Mouse (Mus musculus) intestine, embryonic 15.5 days (tissue): Measurements from ENCODE around the gene Tent4a. TPM values are rescaled to one million over a fixed set of nuclear protein-coding genes. Genes with fewer than 3 reads are reported as not detected.

ENCODE experiments used
- ATAC-seq: fragments of 200-750 bp; cut with Nextera tagmentation; 2 replicates; pipeline ENCODE4 v1.8.0; 2017; ENCODE audit warnings: moderate TSS enrichment, moderate library complexity
- H3K27ac ChIP-seq: fragments of 300-500 bp; sonication (generic); 2 replicates; pipeline ENCODE4 v1.5.1; 2015; ENCODE audit warnings: mild to moderate bottlenecking, inconsistent platforms
- H3K27me3 ChIP-seq: fragments of 300-500 bp; sonication (generic); replicated peaks from 2 replicates; pipeline ENCODE4 v1.6.1; 2015; ENCODE audit warnings: inconsistent platforms
- H3K36me3 ChIP-seq: fragments of 300-500 bp; sonication (generic); 2 replicates; pipeline ENCODE4 v1.6.1; 2015; ENCODE audit warnings: inconsistent platforms
- H3K4me1 ChIP-seq: fragments of 300-500 bp; sonication (generic); replicated peaks from 2 replicates; pipeline ENCODE4 v1.6.1; 2015; ENCODE audit warnings: inconsistent platforms
- H3K4me2 ChIP-seq: fragments of 300-500 bp; sonication (generic); replicated peaks from 2 replicates; pipeline ENCODE4 v1.6.1; 2015; ENCODE audit warnings: mild to moderate bottlenecking, inconsistent platforms
- H3K4me3 ChIP-seq: fragments of 300-500 bp; sonication (generic); replicated peaks from 2 replicates; pipeline ENCODE4 v1.5.1; 2015; ENCODE audit warnings: inconsistent platforms
- H3K9ac ChIP-seq: fragments of 300-500 bp; sonication (generic); 2 replicates; pipeline ENCODE4 v1.6.1; 2015; ENCODE audit warnings: inconsistent platforms
- H3K9me3 ChIP-seq: fragments of 300-500 bp; sonication (generic); 2 replicates; pipeline ENCODE4 v1.6.1; 2016; ENCODE audit warnings: inconsistent platforms
- WGBS: fragments of 180-500 bp; shearing (Covaris S2); methylation state at CpG from one replicate; pipeline ENCODE4 v1.1.7; 2015; 5-methylcytosine and 5-hydroxymethylcytosine counted together
- polyA plus RNA-seq: library from polyadenylated mRNA; unstranded; fragments of >200 nt; fragmentation: Nextera tagmentation; extraction: Ambion mirVana; gene quantifications from 2 replicates; pipeline ENCODE4 v1.2.1, GENCODE M21; 2015

The Tent4a gene
- polyA plus RNA-seq, 1 experiment from 2014 or later = 4.0 TPM

DNA sequence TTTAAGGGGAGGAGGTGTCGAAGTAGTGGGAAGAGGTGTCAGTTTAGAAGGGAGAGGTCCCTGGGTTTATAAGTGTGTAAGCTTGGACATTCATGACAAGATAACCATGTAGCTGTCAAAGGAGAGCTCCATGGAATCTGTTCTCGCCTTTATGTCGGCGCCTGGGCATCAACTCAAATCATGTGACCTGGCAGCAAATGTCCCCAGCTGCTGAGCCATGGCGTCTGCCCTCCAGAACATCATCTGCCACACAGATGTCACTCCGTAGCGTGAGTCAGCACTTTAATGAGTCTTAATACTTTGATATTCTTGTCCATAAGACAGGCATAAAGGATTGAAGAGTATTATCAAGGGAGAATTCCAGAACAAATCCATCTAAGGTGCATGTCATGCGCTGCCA lies 51.7 kb downstream of the Tent4a start:
- WGBS = 46% methylated on average over 8 of the region's 8 CpGs
- Histone ChIP-seq H3K9ac (no peak overlapping the region), H3K4me2 (no peak overlapping the region), H3K27ac (no peak overlapping the region), H3K36me3 (no peaks in the 10 kb centered on the region), H3K27me3 (peaks cover 36% of the 10 kb centered on the region), H3K9me3 (no peaks in the 10 kb centered on the region), H3K4me3 (no peak overlapping the region), H3K4me1 (peaks cover 11% of the 10 kb centered on the region)
- no peak for ATAC-seq

DNA sequence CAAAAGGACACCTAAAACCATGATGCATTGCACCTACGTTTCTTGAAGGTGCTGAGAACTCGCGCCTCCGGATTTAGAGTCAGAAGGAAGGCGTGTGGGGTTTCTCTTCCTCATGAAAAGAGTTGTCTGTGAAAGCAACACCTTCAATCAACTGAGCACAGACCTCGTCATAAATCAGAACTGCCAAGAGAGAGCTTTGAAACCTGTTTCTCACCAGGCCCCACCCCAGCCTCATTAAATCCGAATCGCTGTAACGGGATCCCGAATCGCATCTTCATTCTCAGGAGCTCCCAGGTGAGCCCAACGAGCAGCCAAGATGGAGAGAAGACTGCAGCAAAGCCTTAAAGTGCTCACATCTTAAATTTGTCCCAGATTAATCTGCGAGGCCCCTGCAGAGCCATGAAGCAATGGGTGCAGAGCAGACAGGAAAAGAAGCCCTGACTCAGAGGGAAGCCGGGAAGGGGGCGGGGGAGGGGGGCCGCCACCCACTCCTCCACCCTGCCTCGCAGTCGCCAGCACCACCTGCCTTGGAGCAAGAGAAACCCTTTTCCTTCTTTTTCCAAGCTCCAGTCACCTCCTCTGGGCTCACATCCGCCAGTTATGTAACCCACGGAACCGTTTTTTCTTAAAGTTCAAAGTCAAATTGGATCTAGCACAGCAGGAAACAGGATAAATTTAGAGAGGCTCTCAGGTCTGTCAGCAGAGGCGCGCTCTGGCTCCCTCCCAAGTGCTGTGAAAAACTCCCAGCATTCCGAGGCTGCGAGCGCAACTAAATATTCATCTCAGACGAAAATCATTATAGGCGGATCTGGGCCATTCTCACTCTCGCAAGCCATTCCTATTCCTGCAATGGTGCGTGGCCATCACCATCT lies 52.5 kb downstream of the Tent4a start:
- Histone ChIP-seq H3K4me1 (peaks cover 8% of the 10 kb centered on the region), H3K4me3 (peak overlapping the region; percentile 26), H3K27ac (no peak overlapping the region), H3K9me3 (no peaks in the 10 kb centered on the region), H3K27me3 (peaks cover 31% of the 10 kb centered on the region), H3K9ac (no peak overlapping the region), H3K36me3 (no peaks in the 10 kb centered on the region), H3K4me2 (peak overlapping the region; percentile 60)
- ATAC-seq = peak; percentile 71
- 3% methylated on average over 30 of the region's 30 CpGs for WGBS

DNA sequence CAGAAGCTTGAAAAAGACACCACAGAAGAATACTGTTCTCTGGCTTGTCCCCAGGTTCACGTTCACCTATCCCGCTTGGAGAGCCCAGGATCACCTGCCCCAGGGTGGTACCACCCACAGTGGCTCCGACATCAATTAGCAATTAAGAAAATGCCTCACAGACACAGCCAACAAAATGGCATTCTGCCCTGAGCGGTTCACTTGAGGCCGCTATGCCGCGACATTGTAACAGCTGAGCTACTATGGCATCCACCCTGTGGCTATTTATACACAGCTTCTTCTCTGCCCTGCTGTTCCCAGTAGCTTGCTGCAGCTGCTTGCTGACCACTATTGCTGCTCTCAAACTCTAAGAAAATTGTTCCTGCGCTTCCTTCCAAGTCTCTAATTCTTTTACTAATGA lies 53.4 kb downstream of the Tent4a start:
- Histone ChIP-seq H3K27me3 (peaks cover 29% of the 10 kb centered on the region), H3K27ac (no peak overlapping the region)
- 12% methylated on average over 8 of the region's 8 CpGs for WGBS

DNA sequence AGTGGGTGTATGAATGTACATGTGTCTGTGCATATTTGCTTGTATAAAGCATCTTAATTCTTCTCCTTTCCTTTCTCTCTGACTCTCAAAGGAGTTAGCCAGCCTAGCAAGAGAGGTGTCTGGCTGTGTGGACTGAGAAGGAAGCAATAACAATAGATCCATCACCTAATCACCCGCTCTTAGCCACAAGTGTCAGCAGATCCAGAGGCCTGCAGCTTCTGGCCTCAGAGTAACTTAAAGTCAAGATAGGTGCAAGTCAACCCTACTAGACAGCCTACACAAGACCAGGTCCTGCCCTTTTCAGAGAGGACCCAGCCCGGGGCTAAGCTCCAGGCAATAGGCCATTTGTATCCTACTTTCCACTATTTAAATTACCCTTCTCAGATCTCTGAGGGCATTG lies 54.5 kb downstream of the Tent4a start:
- Histone ChIP-seq H3K9ac (no peak overlapping the region), H3K4me3 (no peak overlapping the region), H3K4me1 (peaks cover 8% of the 10 kb centered on the region), H3K4me2 (no peak overlapping the region), H3K27me3 (peaks cover 27% of the 10 kb centered on the region), H3K27ac (no peak overlapping the region), H3K9me3 (no peaks in the 10 kb centered on the region), H3K36me3 (no peaks in the 10 kb centered on the region)
- 58% methylated on average over 2 of the region's 2 CpGs for WGBS
- ATAC-seq = no peak

More for the DNA sequence above, 53.4 kb downstream of the Tent4a start:
- no peak for ATAC-seq
- H3K4me1 ChIP-seq = peaks cover 8% of the 10 kb centered on the region
- H3K36me3 ChIP-seq = no peaks in the 10 kb centered on the region
- no peaks in the 10 kb centered on the region for H3K9me3 ChIP-seq
- no peak overlapping the region for H3K9ac ChIP-seq
- no peak overlapping the region for H3K4me3 ChIP-seq
- 0 out of 2 replicates have a peak overlapping the region, but pooled peaks have one; percentile 3 for H3K4me2 ChIP-seq

DNA sequence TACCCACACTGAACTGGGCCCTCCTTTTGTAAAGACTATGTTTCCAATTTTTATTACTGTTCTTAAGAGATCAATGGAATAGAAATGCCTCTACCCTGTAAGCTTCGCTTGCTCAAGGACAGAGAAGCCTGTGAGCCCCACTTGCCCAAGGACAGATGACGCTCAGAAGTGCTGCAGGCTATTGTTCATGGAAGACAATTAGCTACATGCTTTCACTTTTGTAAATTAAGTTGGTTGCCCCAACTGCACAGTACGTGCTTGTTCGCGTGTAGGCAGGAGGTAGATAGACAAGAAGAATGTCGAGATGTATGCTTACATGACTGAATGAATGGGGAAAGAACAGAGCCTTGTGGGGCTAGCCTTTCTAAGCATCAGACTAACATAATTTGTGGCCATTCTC lies 55.7 kb downstream of the Tent4a start:
- no peaks in the 10 kb centered on the region for H3K36me3 ChIP-seq
- H3K4me3 ChIP-seq = no peak overlapping the region
- H3K4me1 ChIP-seq = peaks cover 8% of the 10 kb centered on the region
- ATAC-seq = no peak
- H3K9ac ChIP-seq = no peak overlapping the region
- H3K27me3 ChIP-seq = peaks cover 20% of the 10 kb centered on the region
- H3K4me2 ChIP-seq = no peak overlapping the region
- no peak overlapping the region for H3K27ac ChIP-seq
- WGBS = 91% methylated on average over 6 of the region's 6 CpGs
- H3K9me3 ChIP-seq = no peaks in the 10 kb centered on the region

DNA sequence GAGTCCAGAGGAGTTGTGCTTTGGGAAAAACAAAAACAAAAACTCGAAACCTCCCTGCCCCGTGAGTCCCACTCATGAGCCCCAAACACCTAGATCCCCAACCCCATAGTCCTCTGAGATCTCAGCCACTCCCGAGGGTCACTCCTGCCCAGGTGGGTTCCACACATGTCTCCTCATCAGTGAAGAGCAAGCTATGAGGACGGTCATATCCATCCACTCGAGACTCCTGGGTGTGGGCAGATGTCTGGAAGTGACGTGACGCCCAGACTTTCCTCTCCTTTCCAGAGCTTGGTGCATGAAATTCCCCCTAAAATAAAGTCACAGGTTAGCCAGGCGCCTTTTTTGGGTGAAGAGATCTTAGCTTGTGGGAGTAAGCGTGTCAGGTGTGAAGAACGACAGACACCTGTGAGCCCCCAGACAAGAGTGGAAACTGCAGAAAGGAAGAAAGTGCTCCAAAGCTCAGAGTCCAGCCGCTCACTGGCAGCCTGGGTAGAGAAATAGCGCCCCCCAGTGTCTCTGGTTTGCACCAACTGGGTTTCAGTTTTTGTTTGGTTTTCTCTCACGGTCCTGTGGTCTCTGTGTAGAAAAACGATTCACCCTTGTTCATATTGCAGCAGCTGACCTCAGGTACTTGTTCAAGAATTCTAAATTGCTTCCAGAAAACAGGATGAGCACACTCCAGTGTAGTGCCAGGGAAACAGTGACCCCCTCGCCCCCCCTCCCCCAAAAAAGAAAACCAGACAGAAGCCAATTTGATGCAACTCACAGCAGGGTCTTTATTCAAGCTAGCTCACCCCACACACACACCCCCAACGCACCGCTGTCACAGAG lies 73.6 kb downstream of the Tent4a start:
- Histone ChIP-seq H3K9ac (no peak overlapping the region), H3K9me3 (no peaks in the 10 kb centered on the region), H3K4me1 (no peaks in the 10 kb centered on the region), H3K36me3 (no peaks in the 10 kb centered on the region), H3K4me2 (no peak overlapping the region), H3K4me3 (no peak overlapping the region), H3K27me3 (no peaks in the 10 kb centered on the region), H3K27ac (no peak overlapping the region)
- ATAC-seq = peak; percentile 63
- 44% methylated on average over 17 of the region's 17 CpGs for WGBS

DNA sequence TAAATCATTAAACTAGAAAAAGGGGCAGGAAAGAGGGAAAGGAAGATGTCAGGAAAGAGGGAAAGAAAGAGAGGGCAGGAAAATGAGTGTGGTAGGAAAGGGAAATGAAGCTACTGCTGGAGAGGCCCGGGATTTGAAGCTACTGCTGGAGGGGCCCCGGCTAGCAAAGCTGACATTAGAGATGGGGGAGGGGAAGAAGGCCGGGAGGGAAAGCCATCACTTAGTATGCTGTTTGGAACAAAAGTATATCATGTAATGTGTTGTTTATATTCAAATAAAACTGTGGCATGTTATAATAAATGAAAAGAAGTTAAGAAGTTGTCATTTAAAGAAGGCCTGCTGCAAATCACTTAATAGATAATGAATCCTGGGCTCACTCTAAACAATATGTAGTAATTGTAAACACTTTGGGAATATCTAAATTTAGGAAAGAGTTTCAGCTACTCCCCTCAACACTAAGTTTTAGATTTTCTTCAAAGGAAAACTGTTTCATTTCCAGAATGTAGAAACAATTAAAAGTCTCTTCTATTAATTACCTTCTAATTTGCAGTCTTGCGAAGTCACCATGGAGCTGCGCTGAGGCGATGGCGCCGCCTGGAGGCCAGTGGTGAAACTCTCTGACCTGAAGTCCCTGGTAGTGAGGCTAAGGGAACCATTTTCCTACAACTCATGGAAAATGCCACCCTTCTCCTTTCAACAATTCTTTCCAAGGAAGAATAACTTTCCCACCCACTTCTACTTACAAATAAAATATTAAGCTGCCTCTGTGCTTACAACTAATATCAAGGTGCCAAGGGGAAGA lies 74.6 kb downstream of the Tent4a start:
- no peaks in the 10 kb centered on the region for H3K9me3 ChIP-seq
- H3K27me3 ChIP-seq = no peaks in the 10 kb centered on the region
- H3K4me3 ChIP-seq = no peak overlapping the region
- H3K4me1 ChIP-seq = no peaks in the 10 kb centered on the region
- WGBS = 12% methylated on average over 8 of the region's 8 CpGs
- H3K9ac ChIP-seq = no peak overlapping the region
- no peak overlapping the region for H3K4me2 ChIP-seq
- H3K36me3 ChIP-seq = no peaks in the 10 kb centered on the region
- no peak overlapping the region for H3K27ac ChIP-seq
- peak; percentile 68 for ATAC-seq

DNA sequence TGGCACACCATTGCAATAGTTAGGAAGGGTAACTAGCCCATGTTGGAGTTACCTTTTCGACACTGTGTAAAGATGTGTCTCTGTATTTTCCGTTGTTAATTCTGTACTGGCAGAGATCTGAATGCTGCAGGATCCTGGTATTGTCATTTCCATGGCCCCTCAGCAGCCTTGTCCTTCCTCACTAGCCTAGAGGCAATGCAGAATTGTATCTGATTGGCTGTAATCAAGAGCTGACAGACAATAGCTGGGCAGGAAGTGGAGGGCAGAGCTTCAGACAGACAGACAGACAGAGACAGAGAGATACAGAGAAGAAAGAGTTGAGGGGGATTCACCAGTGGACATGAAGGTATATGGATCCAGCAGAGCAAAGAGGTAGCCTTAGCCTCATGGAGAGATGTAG lies 75.5 kb downstream of the Tent4a start:
- Histone ChIP-seq H3K9ac (no peak overlapping the region), H3K9me3 (no peaks in the 10 kb centered on the region), H3K4me1 (no peaks in the 10 kb centered on the region), H3K4me3 (no peak overlapping the region), H3K36me3 (no peaks in the 10 kb centered on the region), H3K27ac (no peak overlapping the region), H3K27me3 (no peaks in the 10 kb centered on the region), H3K4me2 (no peak overlapping the region)
- ATAC-seq = no peak
- WGBS = 89% methylated on average over 2 of the region's 2 CpGs

DNA sequence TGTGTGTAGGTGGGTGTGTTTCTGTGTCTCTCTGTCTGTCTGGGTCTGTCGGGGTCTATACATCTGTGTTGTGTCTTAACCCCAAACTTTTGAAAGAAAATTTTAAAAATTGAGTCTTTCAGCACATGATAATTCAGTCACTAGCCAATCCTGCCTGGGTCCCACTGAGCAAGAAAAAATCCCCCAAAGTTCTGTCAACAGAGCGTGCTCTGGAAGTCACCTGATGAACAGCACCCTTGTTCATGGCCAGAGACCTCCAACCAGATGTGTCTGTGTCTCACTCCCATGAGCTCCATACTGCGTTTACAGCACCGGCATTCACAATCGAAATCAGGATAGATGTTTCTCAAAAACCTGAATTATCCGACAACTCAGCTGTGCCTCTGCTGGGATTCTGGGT lies 76.0 kb downstream of the Tent4a start:
- H3K27me3 ChIP-seq = no peaks in the 10 kb centered on the region
- no peak overlapping the region for H3K4me2 ChIP-seq
- no peaks in the 10 kb centered on the region for H3K9me3 ChIP-seq
- WGBS = 89% methylated on average over 6 of the region's 6 CpGs
- H3K4me1 ChIP-seq = no peaks in the 10 kb centered on the region
- no peak overlapping the region for H3K4me3 ChIP-seq
- no peak overlapping the region for H3K9ac ChIP-seq
- no peak for ATAC-seq
- no peaks in the 10 kb centered on the region for H3K36me3 ChIP-seq
- H3K27ac ChIP-seq = no peak overlapping the region

DNA sequence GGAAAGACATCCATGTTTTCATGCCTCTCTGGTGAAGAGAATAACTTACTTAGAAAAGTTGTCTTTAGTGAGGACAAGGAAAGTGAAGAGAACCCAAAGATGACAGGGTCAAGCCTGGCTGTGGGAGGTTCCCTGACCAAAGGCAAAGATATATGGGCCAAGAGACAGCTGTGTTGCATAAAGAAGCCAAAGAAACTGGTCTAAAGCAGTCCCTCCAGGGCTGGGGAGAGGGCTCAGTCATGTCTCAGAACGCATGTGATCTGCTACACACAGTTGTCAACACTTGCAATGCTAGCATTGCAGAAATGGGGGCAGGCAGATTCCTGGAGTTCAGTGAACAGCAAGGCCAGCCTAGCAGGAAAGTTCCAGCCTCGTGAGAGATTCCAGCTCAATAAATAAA lies 77.3 kb downstream of the Tent4a start:
- H3K9me3 ChIP-seq = no peaks in the 10 kb centered on the region
- H3K27ac ChIP-seq = no peak overlapping the region
- WGBS = 56% methylated on average over 2 of the region's 2 CpGs
- no peak overlapping the region for H3K9ac ChIP-seq
- H3K27me3 ChIP-seq = no peaks in the 10 kb centered on the region
- no peaks in the 10 kb centered on the region for H3K4me1 ChIP-seq
- no peak overlapping the region for H3K4me2 ChIP-seq
- no peaks in the 10 kb centered on the region for H3K36me3 ChIP-seq
- ATAC-seq = no peak
- H3K4me3 ChIP-seq = no peak overlapping the region

DNA sequence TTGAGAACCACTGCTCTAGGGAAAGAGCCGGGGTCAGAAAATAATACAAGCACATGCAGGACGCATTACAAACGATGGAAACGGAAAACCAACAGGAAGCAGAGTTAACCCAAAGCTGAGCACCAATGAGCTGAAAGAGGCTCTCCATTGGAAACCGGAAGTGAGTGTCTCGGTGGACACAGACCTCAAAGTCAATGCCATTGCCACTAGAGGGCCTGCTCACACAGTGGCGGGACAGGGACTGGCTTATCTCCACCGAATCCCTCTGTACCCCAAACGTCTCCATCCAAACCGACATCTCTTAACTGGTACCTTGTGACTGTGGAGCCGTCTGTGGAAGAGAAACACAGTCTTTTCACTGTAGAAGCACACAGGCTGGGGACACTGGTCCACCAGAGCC lies 77.8 kb downstream of the Tent4a start:
- no peak for ATAC-seq
- 76% methylated on average over 11 of the region's 11 CpGs for WGBS
- H3K27ac ChIP-seq = no peak overlapping the region

More for the DNA sequence above, 77.8 kb downstream of the Tent4a start:
- Histone ChIP-seq H3K9me3 (no peaks in the 10 kb centered on the region), H3K4me2 (no peak overlapping the region), H3K36me3 (no peaks in the 10 kb centered on the region), H3K4me1 (no peaks in the 10 kb centered on the region), H3K27me3 (no peaks in the 10 kb centered on the region), H3K4me3 (no peak overlapping the region), H3K9ac (no peak overlapping the region)
